Mouse (Mus musculus): ENCODE results near the gene Ctsk.

DNA sequence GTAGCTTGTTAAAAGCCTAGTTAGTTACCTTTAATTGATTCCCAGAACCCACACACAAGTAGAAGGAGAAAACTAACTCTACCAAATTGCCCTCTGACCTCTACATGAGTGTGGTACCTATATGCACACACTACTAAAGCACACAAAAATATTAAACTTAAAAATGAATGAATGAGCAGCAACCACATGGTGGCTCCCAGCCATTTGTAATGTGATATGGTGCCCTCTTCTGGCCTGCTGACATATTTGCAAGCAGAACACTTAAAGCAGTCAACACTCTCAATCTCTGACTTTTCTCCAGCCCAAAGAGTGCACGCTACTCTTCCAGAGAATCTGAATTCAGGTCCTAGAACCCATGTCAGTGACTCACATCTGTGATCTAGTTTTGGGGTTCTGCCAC lies 48.6 kb upstream of the Ctsk start:
- TF ChIP-seq CTCF (IDR thresholded peaks at IDR 0.05; ENCODE audit: insufficient read depth, low read depth, low read length) (no peak), POLR2A (IDR thresholded peaks at IDR 0.05; ENCODE audit: insufficient read depth, low read depth, low read length) (no peak)
